Mouse (Mus musculus) liver, embryonic 12.5 days (tissue): Measurements from ENCODE around the gene Csnk1d. TPM values are rescaled to one million over a fixed set of nuclear protein-coding genes. Genes with fewer than 3 reads are reported as not detected.

Experiments
- ATAC-seq: fragments of 200-750 bp; cut with Nextera tagmentation; 2 replicates; pipeline ENCODE4 v1.8.0; 2017; ENCODE audit warnings: moderate number of reproducible peaks, mild to moderate bottlenecking, moderate library complexity
- H3K27ac ChIP-seq: fragments of 300-500 bp; sonication (generic); 2 replicates; pipeline ENCODE4 v1.5.1; 2016; ENCODE audit warnings: mild to moderate bottlenecking
- H3K27me3 ChIP-seq: fragments of 300-500 bp; sonication (generic); replicated peaks from 2 replicates; pipeline ENCODE4 v1.6.1; 2016; ENCODE audit warnings: mild to moderate bottlenecking, moderate library complexity
- H3K36me3 ChIP-seq: fragments of 300-500 bp; sonication (generic); 2 replicates; pipeline ENCODE4 v1.6.1; 2016; ENCODE audit warnings: mild to moderate bottlenecking, moderate library complexity
- H3K4me1 ChIP-seq: fragments of 300-500 bp; sonication (generic); 2 replicates; pipeline ENCODE4 v1.6.1; 2016
- H3K4me2 ChIP-seq: fragments of 300-500 bp; sonication (generic); 2 replicates; pipeline ENCODE4 v1.6.1; 2016; ENCODE audit warnings: mild to moderate bottlenecking, moderate library complexity
- H3K4me3 ChIP-seq: fragments of 300-500 bp; sonication (generic); 2 replicates; pipeline ENCODE4 v1.5.1; 2016; ENCODE audit warnings: mild to moderate bottlenecking, moderate library complexity
- H3K9ac ChIP-seq: fragments of 300-500 bp; sonication (generic); 2 replicates; pipeline ENCODE4 v1.6.1; 2016; ENCODE audit warnings: mild to moderate bottlenecking, moderate library complexity
- H3K9me3 ChIP-seq: fragments of 300-500 bp; sonication (generic); replicated peaks from 2 replicates; pipeline ENCODE4 v1.6.1; 2016; ENCODE audit warnings: mild to moderate bottlenecking, moderate library complexity
- WGBS: fragments of 180-500 bp; shearing (Covaris S2); methylation state at CpG from one replicate; pipeline ENCODE4 v1.1.7; 2016; ENCODE audit not compliant: insufficient replicate concordance; 5-methylcytosine and 5-hydroxymethylcytosine counted together
- polyA plus RNA-seq: library from polyadenylated mRNA; unstranded; fragments of >200 nt; fragmentation: Nextera tagmentation; extraction: Ambion mirVana; gene quantifications from 2 replicates; pipeline ENCODE4 v1.2.1, GENCODE M21; 2016

The Csnk1d gene
- polyA plus RNA-seq, 1 experiment from 2014 or later, result 61.1 TPM

DNA sequence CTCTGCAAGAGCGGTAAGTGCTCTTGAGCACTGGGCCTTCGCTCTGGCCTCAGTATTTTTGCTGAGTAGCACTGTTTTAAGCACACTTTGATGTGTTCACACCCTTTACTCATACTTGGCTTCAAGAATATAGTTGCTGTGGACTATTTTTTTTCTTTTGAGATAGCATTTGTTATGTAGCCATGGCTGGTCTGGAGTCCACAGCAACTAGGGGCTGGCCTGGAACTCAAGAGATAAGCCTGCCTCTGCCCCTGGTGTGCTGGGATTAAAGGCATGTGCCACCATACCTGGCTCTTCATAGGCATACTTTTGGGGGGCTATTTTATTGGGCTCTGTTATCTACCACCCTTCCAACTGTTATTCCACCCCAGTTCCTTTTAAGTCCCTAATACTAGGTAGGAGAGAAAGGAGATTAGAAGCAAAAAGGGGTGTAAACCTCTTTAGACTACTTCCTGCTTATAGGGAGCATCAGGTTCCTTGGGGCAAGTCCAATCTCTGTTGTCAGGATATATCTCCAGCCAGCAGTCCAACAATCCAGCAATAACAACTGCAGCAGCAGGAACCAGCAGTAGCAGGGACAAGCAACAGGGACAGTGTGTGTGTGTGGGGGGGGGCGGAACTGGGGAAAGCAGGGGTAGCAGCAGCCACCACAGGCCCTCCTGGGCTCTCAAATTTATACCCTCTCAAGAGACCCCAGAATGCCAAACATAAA, 19.1 kb upstream of the Csnk1d start:
- WGBS, result 85% methylated on average over 3 of the region's 3 CpGs
- peaks cover 14% of the 10 kb centered on the region for H3K4me1 ChIP-seq
- no peak overlapping the region for H3K27ac ChIP-seq
- 0 out of 2 replicates have a peak, but pooled peaks have one; percentile 13 for ATAC-seq
- no peaks in the 10 kb centered on the region for H3K9me3 ChIP-seq
- no peak overlapping the region for H3K9ac ChIP-seq
- H3K36me3 ChIP-seq, result no peaks in the 10 kb centered on the region
- H3K27me3 ChIP-seq, result peaks cover 14% of the 10 kb centered on the region; the same call in 1 of the 2 replicates
- no peak overlapping the region for H3K4me2 ChIP-seq
- no peak overlapping the region for H3K4me3 ChIP-seq

GRCm38 (mm10) chr11:121006184-121006583, 15.1 kb upstream of the Csnk1d start:
- no peaks in the 10 kb centered on the region for H3K9me3 ChIP-seq
- no peaks in the 10 kb centered on the region for H3K36me3 ChIP-seq
- H3K4me3 ChIP-seq, result no peak overlapping the region
- H3K9ac ChIP-seq, result no peak overlapping the region
- WGBS, result 39% methylated on average over 6 of the region's 6 CpGs
- H3K27me3 ChIP-seq, result no peaks in the 10 kb centered on the region
- H3K4me2 ChIP-seq, result no peak overlapping the region
- no peak for ATAC-seq
- H3K27ac ChIP-seq, result no peak overlapping the region
- H3K4me1 ChIP-seq, result peaks cover 14% of the 10 kb centered on the region

DNA sequence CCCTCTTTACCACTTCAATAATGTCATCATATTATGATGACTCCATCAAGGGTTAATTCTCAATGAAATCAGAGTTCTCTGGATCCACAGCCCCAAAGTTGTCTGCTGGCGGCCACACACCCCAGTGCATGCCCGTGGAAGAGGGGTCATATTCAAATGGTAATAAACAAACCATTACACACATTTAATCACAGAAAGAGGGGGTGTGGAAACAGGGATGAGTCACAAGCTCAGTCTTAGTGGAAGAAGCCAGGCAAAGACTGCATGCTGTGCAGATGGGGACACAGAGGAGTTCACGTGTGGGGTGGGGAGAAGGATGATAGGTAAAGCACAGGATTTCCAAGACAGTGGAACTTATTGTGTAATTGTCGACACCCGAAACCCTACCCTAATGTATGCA, 13.2 kb upstream of the Csnk1d start:
- ATAC-seq, result no peak
- H3K27ac ChIP-seq, result no peak overlapping the region

DNA sequence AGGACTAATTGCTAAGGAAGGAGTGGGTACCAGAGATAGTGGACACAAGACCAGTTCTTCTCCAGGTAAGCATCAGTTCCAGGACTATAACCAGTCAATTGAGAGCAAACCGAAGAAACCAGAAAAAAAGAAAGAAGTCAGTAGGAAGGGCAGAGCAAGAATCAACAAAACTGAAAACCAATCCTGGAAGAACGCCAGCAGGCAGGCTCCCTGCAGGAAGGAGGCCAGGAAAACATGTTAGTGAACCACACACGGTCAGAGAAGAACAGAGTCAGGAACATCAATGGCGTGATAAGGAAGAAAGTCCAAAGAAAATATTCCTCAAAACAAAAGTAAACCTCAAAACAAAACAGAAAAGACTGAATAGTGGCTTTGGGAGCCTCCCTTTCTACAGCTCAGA, 10.8 kb upstream of the Csnk1d start:
- Histone ChIP-seq H3K9ac (no peak overlapping the region), H3K36me3 (no peaks in the 10 kb centered on the region), H3K4me3 (no peak overlapping the region), H3K9me3 (no peaks in the 10 kb centered on the region), H3K4me1 (peaks cover 5% of the 10 kb centered on the region), H3K27ac (no peak overlapping the region), H3K4me2 (no peak overlapping the region), H3K27me3 (no peaks in the 10 kb centered on the region)
- WGBS, result 70% methylated on average over 4 of the region's 4 CpGs
- no peak for ATAC-seq

More for the DNA sequence above, 13.2 kb upstream of the Csnk1d start:
- Histone ChIP-seq H3K27me3 (no peaks in the 10 kb centered on the region), H3K4me3 (no peak overlapping the region), H3K9ac (no peak overlapping the region), H3K4me1 (peaks cover 5% of the 10 kb centered on the region), H3K4me2 (no peak overlapping the region), H3K36me3 (no peaks in the 10 kb centered on the region), H3K9me3 (no peaks in the 10 kb centered on the region)
- WGBS, result 64% methylated on average over 5 of the region's 5 CpGs

- no peak overlapping the region for H3K27ac ChIP-seq
- H3K9ac ChIP-seq, result no peak overlapping the region
- 75% methylated on average over 6 of the region's 6 CpGs for WGBS
- H3K36me3 ChIP-seq, result no peaks in the 10 kb centered on the region
- no peak for ATAC-seq
- H3K4me2 ChIP-seq, result no peak overlapping the region
- no peak overlapping the region for H3K4me3 ChIP-seq
- peaks cover 45% of the 10 kb centered on the region for H3K4me1 ChIP-seq
- no peaks in the 10 kb centered on the region for H3K9me3 ChIP-seq
- no peaks in the 10 kb centered on the region for H3K27me3 ChIP-seq
Observed at GRCm38 (mm10) chr11:120994741-120995140, 3.6 kb upstream of the Csnk1d start.

GRCm38 (mm10) chr11:120993586-120993985, 2.5 kb upstream of the Csnk1d start:
- no peak overlapping the region for H3K4me3 ChIP-seq
- H3K4me1 ChIP-seq, result peaks cover 56% of the 10 kb centered on the region
- H3K27me3 ChIP-seq, result no peaks in the 10 kb centered on the region
- H3K9me3 ChIP-seq, result no peaks in the 10 kb centered on the region
- H3K36me3 ChIP-seq, result peaks cover 4% of the 10 kb centered on the region; the same call in 1 of the 2 replicates
- no peak overlapping the region for H3K9ac ChIP-seq
- ATAC-seq, result no peak
- WGBS, result 87% methylated on average over 5 of the region's 5 CpGs
- no peak overlapping the region for H3K4me2 ChIP-seq
- no peak overlapping the region for H3K27ac ChIP-seq

GRCm38 (mm10) chr11:120993080-120993479, 1.9 kb upstream of the Csnk1d start:
- Histone ChIP-seq H3K9ac (no peak overlapping the region), H3K27me3 (no peaks in the 10 kb centered on the region), H3K4me2 (no peak overlapping the region), H3K4me3 (no peak overlapping the region), H3K9me3 (no peaks in the 10 kb centered on the region), H3K27ac (no peak overlapping the region), H3K36me3 (peaks cover 8% of the 10 kb centered on the region; the same call in 1 of the 2 replicates), H3K4me1 (peaks cover 61% of the 10 kb centered on the region)
- no peak for ATAC-seq
- 91% methylated on average over 3 of the region's 3 CpGs for WGBS

DNA sequence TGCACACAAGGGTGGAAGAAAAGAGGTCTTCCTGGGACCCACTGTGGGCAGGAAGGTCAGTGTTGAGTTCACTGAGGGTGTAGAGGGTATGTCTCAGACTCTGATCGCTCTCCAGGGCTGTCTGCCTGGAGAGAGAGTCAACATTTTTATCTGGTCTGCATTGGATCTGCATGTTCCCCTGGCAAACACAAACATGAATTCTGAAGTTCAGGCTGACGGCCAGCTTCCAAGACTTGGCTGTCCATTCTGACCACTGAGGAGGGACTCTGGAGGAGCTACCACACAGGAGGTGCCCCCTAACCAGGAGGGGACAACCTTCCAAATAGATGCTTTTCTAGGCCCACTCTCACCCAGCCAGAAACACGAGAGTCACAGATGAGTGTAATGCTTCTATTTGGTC, 661 bp upstream of the Csnk1d start:
- Histone ChIP-seq H3K4me2 (peak overlapping the region; percentile 89), H3K27me3 (no peaks in the 10 kb centered on the region), H3K27ac (peak overlapping the region; percentile 97), H3K9ac (peak overlapping the region; percentile 100), H3K4me3 (peak overlapping the region; percentile 100), H3K4me1 (peaks cover 73% of the 10 kb centered on the region), H3K36me3 (peaks cover 16% of the 10 kb centered on the region), H3K9me3 (no peaks in the 10 kb centered on the region)
- 53% methylated on average over 3 of the region's 3 CpGs for WGBS
- ATAC-seq, result no peak

DNA sequence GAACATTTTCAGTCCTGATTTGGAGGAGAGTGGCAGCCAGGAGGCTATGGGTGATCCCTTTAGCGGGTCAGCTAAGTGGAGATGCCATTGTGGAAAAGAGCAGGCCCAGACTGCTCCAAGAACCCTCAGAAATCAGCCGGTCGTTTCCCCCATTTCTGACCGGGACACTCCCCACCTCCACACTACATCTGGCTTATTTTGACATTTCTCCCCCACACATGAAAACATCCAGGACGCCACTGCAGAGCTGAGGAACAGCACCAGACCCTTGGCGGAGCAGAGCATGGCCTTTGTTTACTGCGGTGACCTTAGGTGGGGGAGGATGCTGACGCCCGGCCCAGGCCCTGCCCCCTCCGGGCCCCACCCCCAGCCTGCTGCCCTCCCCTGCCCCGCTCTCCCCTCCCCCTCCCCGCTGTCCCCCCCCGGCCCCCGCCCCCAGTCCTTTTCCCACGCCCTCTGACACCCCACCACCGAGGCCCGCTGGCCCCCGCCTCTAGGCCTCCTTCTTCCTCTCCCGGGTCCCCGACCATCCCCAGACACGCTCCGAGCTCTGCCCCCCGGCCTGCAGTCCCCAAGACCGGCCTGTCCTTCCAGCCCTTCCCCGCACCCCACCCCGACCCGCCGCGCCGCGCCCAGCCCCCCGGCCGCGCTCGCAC, 876 bp downstream of the Csnk1d start:
- ATAC-seq, result peak; percentile 72
- Histone ChIP-seq H3K36me3 (peaks cover 31% of the 10 kb centered on the region), H3K4me3 (peak overlapping the region; percentile 100), H3K27me3 (no peaks in the 10 kb centered on the region), H3K4me2 (peak overlapping the region; percentile 89), H3K27ac (peak overlapping the region; percentile 97), H3K9me3 (no peaks in the 10 kb centered on the region), H3K9ac (peak overlapping the region; percentile 100), H3K4me1 (peaks cover 80% of the 10 kb centered on the region)
- 2% methylated on average over 30 of the region's 35 CpGs for WGBS

- ATAC-seq, result no peak
- Histone ChIP-seq H3K4me2 (peak overlapping the region; percentile 89), H3K9ac (peak overlapping the region; percentile 100), H3K27ac (peak overlapping the region; percentile 97), H3K9me3 (no peaks in the 10 kb centered on the region), H3K27me3 (no peaks in the 10 kb centered on the region), H3K4me1 (peaks cover 86% of the 10 kb centered on the region), H3K36me3 (peaks cover 36% of the 10 kb centered on the region), H3K4me3 (peak overlapping the region; percentile 100)
- WGBS, result 21% methylated on average over 1 of the region's 1 CpGs
Observed at GRCm38 (mm10) chr11:120989523-120989922, 1.6 kb downstream of the Csnk1d start.

- 64% methylated on average over 4 of the region's 4 CpGs for WGBS
- Histone ChIP-seq H3K9me3 (no peaks in the 10 kb centered on the region), H3K4me3 (no peak overlapping the region), H3K4me2 (peak overlapping the region; percentile 89), H3K9ac (peak overlapping the region; percentile 100), H3K4me1 (peaks cover 84% of the 10 kb centered on the region), H3K36me3 (peaks cover 47% of the 10 kb centered on the region), H3K27ac (peak overlapping the region; percentile 97), H3K27me3 (no peaks in the 10 kb centered on the region)
- ATAC-seq, result no peak
Observed at GRCm38 (mm10) chr11:120988410-120988809, 2.7 kb downstream of the Csnk1d start.

- ATAC-seq, result no peak
- no peaks in the 10 kb centered on the region for H3K27me3 ChIP-seq
- peaks cover 85% of the 10 kb centered on the region for H3K4me1 ChIP-seq
- H3K9me3 ChIP-seq, result no peaks in the 10 kb centered on the region
- WGBS, result 82% methylated on average over 3 of the region's 3 CpGs
- H3K9ac ChIP-seq, result peak overlapping the region; percentile 12; the same call in 1 of the 2 replicates
- H3K4me2 ChIP-seq, result 0 out of 2 replicates have a peak overlapping the region, but pooled peaks have one; percentile 89
- H3K4me3 ChIP-seq, result no peak overlapping the region
- H3K27ac ChIP-seq, result no peak overlapping the region
- peaks cover 55% of the 10 kb centered on the region for H3K36me3 ChIP-seq
Observed at GRCm38 (mm10) chr11:120987608-120988007, 3.5 kb downstream of the Csnk1d start.
